Mouse (Mus musculus) left cerebral cortex, adult 18-20 months (tissue): ENCODE results near the gene Serpina1e. TPM values are rescaled to one million over a fixed set of nuclear protein-coding genes. Genes with fewer than 3 reads are reported as not detected.
"Not testable (repeated sequence)": the region's sequence is repeated elsewhere in the genome, so short reads cannot be mapped to it uniquely, and the experiment has no call there.

Experiments used
- DNase-seq, 2 experiments: peaks; one replicate each; pipeline ENCODE4 v3.0.0; 2021 to 2022; ENCODE audit warnings: low spot score in 2 of 2, mixed read lengths in 1 of 2
- total RNA-seq, 2 experiments: library from RNA; stranded (reverse); gene quantifications; 2 replicates each; pipeline ENCODE4 v1.2.3; 2021

Gene Serpina1e
- total RNA-seq, 2 experiments from 2014 or later, result not detected

- no peak for DNase-seq
Observed at GRCm38 (mm10) chr12:103963288-103963687, 4.5 kb upstream of the Serpina1e start.

- no peak for DNase-seq
Observed at GRCm38 (mm10) chr12:103962860-103963259, 4.1 kb upstream of the Serpina1e start.

GRCm38 (mm10) chr12:103962337-103962736, 3.6 kb upstream of the Serpina1e start:
- DNase-seq, result no peak

- no peak for DNase-seq
Observed at GRCm38 (mm10) chr12:103961716-103962115, 2.9 kb upstream of the Serpina1e start.

GRCm38 (mm10) chr12:103956555-103956954, 2.2 kb downstream of the Serpina1e start:
- DNase-seq, result not testable (repeated sequence)

- DNase-seq, result not testable (repeated sequence)
Observed at GRCm38 (mm10) chr12:103952972-103953371, 5.8 kb downstream of the Serpina1e start.

- no peak for DNase-seq
Observed at GRCm38 (mm10) chr12:103946243-103946642, 12.5 kb downstream of the Serpina1e start.

- DNase-seq, result not testable (repeated sequence)
Observed at GRCm38 (mm10) chr12:103909181-103909580, 49.6 kb downstream of the Serpina1e start.

GRCm38 (mm10) chr12:103907746-103908145, 51.0 kb downstream of the Serpina1e start:
- DNase-seq, result not testable (repeated sequence)

GRCm38 (mm10) chr12:103904837-103905340, 53.9 kb downstream of the Serpina1e start, which contains the start of gene Serpina1c:
Serpina1c (minus strand) TSS chr12:103904887.
- DNase-seq, result not testable (repeated sequence)

GRCm38 (mm10) chr12:103901929-103902328, 56.8 kb downstream of the Serpina1e start:
- DNase-seq, result not testable (repeated sequence)

Other genes with a start within 250 kb of the Serpina1e start
- gene Serpina1d, start 185.4 kb downstream of the Serpina1e start, total RNA-seq, result under 1 TPM in 1 of 2 experiments, not detected in 1; 0.40 TPM
- not detected for gene Serpina1b, start 128.6 kb downstream of the Serpina1e start, total RNA-seq
- gene Serpina1a, start 95.4 kb downstream of the Serpina1e start, total RNA-seq, result not detected
- gene Serpina1c, start 54.1 kb downstream of the Serpina1e start, total RNA-seq, result not detected
- gene Serpina11, start 31.0 kb upstream of the Serpina1e start, total RNA-seq, result not detected
- gene Serpina9, start 54.8 kb upstream of the Serpina1e start, total RNA-seq, result 1 to 10 TPM; 4.8 to 5.5 TPM
- under 1 TPM in 1 of 2 experiments, not detected in 1; 0.09 TPM for gene Serpina12, start 85.5 kb upstream of the Serpina1e start, total RNA-seq
- gene Serpina5, start 142.1 kb upstream of the Serpina1e start, total RNA-seq, result not detected
- not detected for gene Serpina3a, start 153.7 kb upstream of the Serpina1e start, total RNA-seq
- not detected for gene Serpina3b, start 169.0 kb upstream of the Serpina1e start, total RNA-seq
- not detected for gene Serpina3c, start 194.9 kb upstream of the Serpina1e start, total RNA-seq